Mouse (Mus musculus): ENCODE data around the gene Itga5. TPM values are rescaled to one million over a fixed set of nuclear protein-coding genes. Genes with fewer than 3 reads are reported as not detected.

Itga5 gene
- polyA plus RNA-seq, 1 experiment from 2014 or later, result 62.4 TPM

DNA sequence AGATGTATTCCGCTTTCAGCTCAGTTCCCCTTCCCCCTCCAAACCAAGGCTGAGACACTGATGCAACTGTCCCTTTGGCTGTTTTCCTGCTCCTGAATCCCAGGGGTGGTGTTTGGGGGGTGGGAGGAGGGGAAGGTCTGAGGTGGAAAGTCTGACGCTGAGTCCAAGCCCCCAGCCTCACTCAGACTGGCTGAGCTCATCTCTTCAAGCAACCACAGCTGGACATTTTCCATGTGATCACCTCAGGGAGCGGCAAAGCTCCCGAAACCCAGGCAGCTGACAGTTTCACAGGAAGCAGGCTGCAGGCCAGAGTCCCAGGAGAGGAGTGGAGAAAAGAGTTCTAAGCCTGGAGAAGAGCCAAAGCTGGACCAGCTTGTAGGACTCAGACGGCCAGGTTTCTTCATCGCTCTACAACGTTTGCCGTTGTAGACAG, 10.3 kb upstream of the Itga5 start:
- H3K36me3 ChIP-seq, result no peaks in the 10 kb centered on the region
- no peak overlapping the region for H3K9ac ChIP-seq
- H3K4me2 ChIP-seq, result no peak overlapping the region
- no peak overlapping the region for H3K4me3 ChIP-seq
- H3K27ac ChIP-seq, result peak overlapping the region; percentile 64
- peaks cover 34% of the 10 kb centered on the region for H3K4me1 ChIP-seq (replicated peaks)
- 36% methylated on average over 8 of the region's 8 CpGs for WGBS
- H3K9me3 ChIP-seq (replicated peaks), result no peaks in the 10 kb centered on the region
- H3K27me3 ChIP-seq, result no peaks in the 10 kb centered on the region
- no peak for ATAC-seq (replicated peaks; ENCODE audit: insufficient number of reproducible peaks, insufficient read depth, low FRiP score, low read depth)

DNA sequence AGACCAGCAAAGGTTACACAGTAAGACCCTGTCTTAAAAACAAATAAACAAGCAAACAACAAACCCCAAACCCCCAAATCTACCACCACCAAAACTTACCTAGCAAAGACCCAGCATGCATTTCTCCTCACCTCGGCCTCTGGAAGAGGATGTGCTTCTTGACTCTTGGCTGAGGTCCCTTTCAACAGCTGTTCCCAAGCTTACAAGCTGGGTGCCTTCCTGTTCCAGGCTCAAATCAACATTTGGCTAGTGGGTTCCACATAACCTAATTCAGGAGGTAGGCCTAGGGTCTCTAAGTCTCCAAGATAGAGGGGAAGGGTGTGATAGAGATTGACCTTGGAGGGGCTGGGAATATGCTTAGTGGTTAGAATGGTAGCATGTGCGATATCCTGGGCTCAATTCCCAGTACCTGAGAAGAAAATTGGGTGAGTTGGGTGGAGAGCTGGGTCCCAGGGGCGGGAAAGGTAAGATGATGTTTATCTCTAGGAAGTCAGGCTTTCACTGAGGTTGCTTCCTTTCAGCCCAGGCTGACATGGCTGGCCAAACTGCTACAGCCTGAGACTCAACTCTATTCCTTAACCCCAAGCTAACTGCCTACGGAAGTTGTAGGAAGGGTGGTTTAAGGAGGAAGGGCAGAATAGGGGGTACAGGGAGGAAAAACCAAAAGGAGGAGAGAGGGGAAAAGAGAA, 8.7 kb upstream of the Itga5 start:
- no peak overlapping the region for H3K4me2 ChIP-seq
- no peak overlapping the region for H3K4me3 ChIP-seq
- no peak for ATAC-seq (replicated peaks; ENCODE audit: insufficient number of reproducible peaks, insufficient read depth, low FRiP score, low read depth)
- H3K27ac ChIP-seq, result no peak overlapping the region
- peaks cover 44% of the 10 kb centered on the region for H3K4me1 ChIP-seq (replicated peaks)
- H3K27me3 ChIP-seq, result no peaks in the 10 kb centered on the region
- no peak overlapping the region for H3K9ac ChIP-seq
- WGBS, result 77% methylated on average over 4 of the region's 4 CpGs
- H3K36me3 ChIP-seq, result no peaks in the 10 kb centered on the region
- H3K9me3 ChIP-seq (replicated peaks), result no peaks in the 10 kb centered on the region

DNA sequence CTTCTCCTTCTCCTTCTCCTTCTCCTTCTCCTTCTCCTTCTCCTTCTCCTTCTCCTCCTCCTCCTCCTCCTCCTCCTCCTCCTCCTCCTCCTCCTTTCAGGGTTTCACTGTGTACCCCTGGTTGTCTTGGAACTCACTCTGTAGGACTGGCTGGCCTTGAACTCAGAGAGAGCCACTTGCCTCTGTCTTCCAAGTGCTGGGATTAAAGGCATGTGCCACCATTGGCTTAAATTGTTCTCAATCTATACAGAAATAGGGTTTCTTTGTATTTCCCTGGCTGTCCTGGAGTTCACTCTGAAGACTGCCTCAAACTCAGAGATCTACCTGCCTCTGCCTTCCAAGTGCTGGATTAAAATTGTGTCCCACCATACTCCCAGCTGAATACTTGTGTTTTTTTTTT, 5.9 kb upstream of the Itga5 start:
- Histone ChIP-seq H3K4me2 (no peak overlapping the region), H3K4me1 (replicated peaks) (peaks cover 35% of the 10 kb centered on the region), H3K36me3 (no peaks in the 10 kb centered on the region), H3K4me3 (no peak overlapping the region), H3K9me3 (replicated peaks) (no peaks in the 10 kb centered on the region), H3K27ac (no peak overlapping the region), H3K9ac (no peak overlapping the region), H3K27me3 (no peaks in the 10 kb centered on the region)
- no peak for ATAC-seq (replicated peaks; ENCODE audit: insufficient number of reproducible peaks, insufficient read depth, low FRiP score, low read depth)

DNA sequence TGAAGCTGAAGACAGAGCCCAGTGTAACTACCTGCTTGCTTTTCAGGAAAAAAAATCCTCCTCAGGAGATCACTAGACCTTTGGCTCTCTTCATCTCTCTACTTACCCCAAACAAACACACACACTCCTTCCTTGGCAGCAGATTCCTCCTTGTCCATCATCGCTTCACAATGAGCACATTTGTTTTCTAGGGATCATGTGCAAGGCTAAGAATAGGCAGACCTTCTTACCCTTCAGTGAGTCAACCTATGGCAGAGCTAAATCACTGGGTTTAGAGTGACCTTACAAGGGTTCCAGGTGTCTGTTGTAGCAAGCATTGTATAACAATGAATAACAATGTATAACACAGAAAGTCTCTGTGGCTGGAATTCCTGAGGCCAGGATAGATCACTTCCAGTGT, 5.2 kb upstream of the Itga5 start:
- no peak for ATAC-seq (replicated peaks; ENCODE audit: insufficient number of reproducible peaks, insufficient read depth, low FRiP score, low read depth)
- H3K4me3 ChIP-seq, result no peak overlapping the region
- WGBS, result 43% methylated on average over 1 of the region's 1 CpGs
- H3K9ac ChIP-seq, result no peak overlapping the region
- no peaks in the 10 kb centered on the region for H3K9me3 ChIP-seq (replicated peaks)
- peaks cover 35% of the 10 kb centered on the region for H3K4me1 ChIP-seq (replicated peaks)
- peak overlapping the region; percentile 2; the same call in 1 of the 2 replicates for H3K27ac ChIP-seq
- H3K27me3 ChIP-seq, result no peaks in the 10 kb centered on the region
- H3K36me3 ChIP-seq, result no peaks in the 10 kb centered on the region
- H3K4me2 ChIP-seq, result no peak overlapping the region

DNA sequence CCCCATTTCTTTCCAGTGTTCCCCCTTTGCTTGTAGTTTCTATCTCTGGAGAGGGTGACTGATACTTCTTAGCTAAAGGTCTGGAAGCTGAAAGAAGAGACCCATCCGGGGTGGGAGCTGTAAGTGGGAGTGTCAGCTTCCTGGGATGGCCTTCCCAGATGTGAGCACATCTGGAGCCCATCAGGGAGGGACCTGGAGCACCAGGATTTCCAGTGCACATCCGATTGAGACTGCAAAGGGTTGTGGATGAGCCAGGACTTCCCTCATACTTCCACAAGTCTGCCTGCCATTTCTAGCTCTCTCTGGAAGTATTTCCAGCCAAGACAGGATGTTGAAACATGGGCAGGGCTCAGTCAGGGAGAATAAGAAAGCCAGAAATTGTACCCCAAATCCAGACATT, 4.6 kb upstream of the Itga5 start:
- Histone ChIP-seq H3K36me3 (no peaks in the 10 kb centered on the region), H3K4me3 (no peak overlapping the region), H3K27ac (peak overlapping the region; percentile 2; the same call in 1 of the 2 replicates), H3K9ac (no peak overlapping the region), H3K9me3 (replicated peaks) (no peaks in the 10 kb centered on the region), H3K27me3 (no peaks in the 10 kb centered on the region), H3K4me1 (replicated peaks) (peaks cover 29% of the 10 kb centered on the region), H3K4me2 (no peak overlapping the region)
- no peak for ATAC-seq (replicated peaks; ENCODE audit: insufficient number of reproducible peaks, insufficient read depth, low FRiP score, low read depth)
- 18% methylated on average over 2 of the region's 2 CpGs for WGBS

DNA sequence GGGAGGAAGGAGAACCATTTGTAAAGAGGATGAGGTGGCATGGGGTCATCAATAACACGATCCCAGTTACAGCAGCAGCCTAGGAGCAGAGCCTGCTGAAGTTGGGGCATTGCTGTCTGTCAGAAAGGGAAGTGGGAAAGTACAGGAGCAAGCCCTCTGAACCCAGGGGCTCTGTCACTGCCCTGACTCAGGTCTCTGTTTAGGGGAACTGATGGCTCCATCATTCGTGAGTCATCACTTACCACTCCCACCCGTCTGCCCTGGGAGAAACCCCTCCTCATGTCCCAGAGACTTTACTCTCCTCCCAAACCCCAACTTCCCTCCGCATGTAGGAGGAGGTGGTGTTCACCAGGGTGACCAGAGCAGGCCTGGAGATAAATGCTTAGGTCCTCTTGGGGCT, 3.9 kb upstream of the Itga5 start:
- no peaks in the 10 kb centered on the region for H3K27me3 ChIP-seq
- 29% methylated on average over 4 of the region's 4 CpGs for WGBS
- peaks cover 29% of the 10 kb centered on the region for H3K4me1 ChIP-seq (replicated peaks)
- H3K27ac ChIP-seq, result no peak overlapping the region
- H3K9me3 ChIP-seq (replicated peaks), result no peaks in the 10 kb centered on the region
- ATAC-seq (replicated peaks; ENCODE audit: insufficient number of reproducible peaks, insufficient read depth, low FRiP score, low read depth), result no peak
- no peak overlapping the region for H3K4me3 ChIP-seq
- H3K4me2 ChIP-seq, result no peak overlapping the region
- H3K9ac ChIP-seq, result no peak overlapping the region
- no peaks in the 10 kb centered on the region for H3K36me3 ChIP-seq

DNA sequence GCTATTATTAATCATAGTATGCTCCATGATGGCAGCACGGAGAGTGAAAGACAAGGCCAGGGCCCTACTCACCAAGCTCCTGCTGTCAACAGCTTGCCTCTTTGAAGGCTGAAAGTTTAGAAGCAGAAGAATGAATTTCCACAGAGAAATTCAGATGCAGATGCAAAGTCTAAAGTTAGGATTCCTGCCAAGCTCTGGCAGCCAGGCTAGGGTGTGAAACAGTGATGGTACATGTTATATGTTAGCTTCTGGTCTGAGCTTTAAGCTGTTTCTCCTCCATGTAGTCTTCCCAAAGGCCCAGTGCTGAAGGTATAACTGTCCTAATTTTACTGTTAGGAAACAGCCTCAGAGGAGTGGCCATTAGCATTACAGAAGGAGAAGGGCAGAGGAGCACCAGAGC, 2.6 kb upstream of the Itga5 start:
- no peaks in the 10 kb centered on the region for H3K27me3 ChIP-seq
- ATAC-seq (replicated peaks; ENCODE audit: insufficient number of reproducible peaks, insufficient read depth, low FRiP score, low read depth), result no peak
- H3K4me1 ChIP-seq (replicated peaks), result peaks cover 39% of the 10 kb centered on the region
- H3K9ac ChIP-seq, result no peak overlapping the region
- 55% methylated on average over 1 of the region's 1 CpGs for WGBS
- no peak overlapping the region for H3K27ac ChIP-seq
- no peaks in the 10 kb centered on the region for H3K9me3 ChIP-seq (replicated peaks)
- H3K36me3 ChIP-seq, result no peaks in the 10 kb centered on the region
- H3K4me3 ChIP-seq, result no peak overlapping the region
- H3K4me2 ChIP-seq, result no peak overlapping the region

DNA sequence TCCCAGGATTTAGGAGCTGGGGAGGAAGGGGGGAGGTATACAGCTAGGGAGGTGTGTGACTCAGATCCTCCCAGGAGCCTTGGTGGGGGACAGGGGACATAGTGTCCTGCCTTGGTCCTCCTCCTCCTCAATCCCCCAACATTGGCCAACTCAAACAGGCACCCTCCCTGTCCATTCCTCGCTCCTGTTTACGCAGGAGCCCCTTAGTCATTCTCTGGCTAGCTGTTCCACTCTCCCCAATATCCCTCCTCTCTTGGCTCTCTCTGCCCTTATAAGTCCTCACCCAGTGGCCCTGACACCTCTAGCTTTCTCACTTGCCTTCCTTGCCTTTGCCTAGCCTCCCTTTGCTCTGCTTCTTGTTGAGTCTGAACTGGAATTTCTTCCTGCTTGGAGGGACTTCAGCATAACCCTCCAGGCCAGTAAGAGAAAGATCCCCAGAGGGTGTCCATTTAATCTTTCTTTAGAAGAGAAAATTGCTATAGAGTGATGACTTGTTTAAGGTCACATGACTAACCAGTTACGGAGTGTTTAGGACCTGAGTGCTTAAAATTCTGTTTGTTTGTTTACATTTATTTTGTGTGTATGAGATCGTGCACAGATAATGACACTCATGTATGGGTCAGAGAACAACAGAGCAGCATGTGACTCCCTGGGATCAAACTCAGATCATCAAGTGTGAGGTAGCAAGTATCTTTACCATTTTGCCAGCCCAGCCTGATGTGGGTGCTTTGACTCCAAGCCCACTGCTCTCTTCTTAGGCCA, 1.8 kb upstream of the Itga5 start:
- H3K27ac ChIP-seq, result no peak overlapping the region
- H3K4me1 ChIP-seq (replicated peaks), result peaks cover 44% of the 10 kb centered on the region
- H3K36me3 ChIP-seq, result no peaks in the 10 kb centered on the region
- ATAC-seq (replicated peaks; ENCODE audit: insufficient number of reproducible peaks, insufficient read depth, low FRiP score, low read depth), result no peak
- H3K27me3 ChIP-seq, result no peaks in the 10 kb centered on the region
- WGBS, result 81% methylated on average over 4 of the region's 4 CpGs
- no peak overlapping the region for H3K9ac ChIP-seq
- no peak overlapping the region for H3K4me3 ChIP-seq
- no peak overlapping the region for H3K4me2 ChIP-seq
- H3K9me3 ChIP-seq (replicated peaks), result no peaks in the 10 kb centered on the region

DNA sequence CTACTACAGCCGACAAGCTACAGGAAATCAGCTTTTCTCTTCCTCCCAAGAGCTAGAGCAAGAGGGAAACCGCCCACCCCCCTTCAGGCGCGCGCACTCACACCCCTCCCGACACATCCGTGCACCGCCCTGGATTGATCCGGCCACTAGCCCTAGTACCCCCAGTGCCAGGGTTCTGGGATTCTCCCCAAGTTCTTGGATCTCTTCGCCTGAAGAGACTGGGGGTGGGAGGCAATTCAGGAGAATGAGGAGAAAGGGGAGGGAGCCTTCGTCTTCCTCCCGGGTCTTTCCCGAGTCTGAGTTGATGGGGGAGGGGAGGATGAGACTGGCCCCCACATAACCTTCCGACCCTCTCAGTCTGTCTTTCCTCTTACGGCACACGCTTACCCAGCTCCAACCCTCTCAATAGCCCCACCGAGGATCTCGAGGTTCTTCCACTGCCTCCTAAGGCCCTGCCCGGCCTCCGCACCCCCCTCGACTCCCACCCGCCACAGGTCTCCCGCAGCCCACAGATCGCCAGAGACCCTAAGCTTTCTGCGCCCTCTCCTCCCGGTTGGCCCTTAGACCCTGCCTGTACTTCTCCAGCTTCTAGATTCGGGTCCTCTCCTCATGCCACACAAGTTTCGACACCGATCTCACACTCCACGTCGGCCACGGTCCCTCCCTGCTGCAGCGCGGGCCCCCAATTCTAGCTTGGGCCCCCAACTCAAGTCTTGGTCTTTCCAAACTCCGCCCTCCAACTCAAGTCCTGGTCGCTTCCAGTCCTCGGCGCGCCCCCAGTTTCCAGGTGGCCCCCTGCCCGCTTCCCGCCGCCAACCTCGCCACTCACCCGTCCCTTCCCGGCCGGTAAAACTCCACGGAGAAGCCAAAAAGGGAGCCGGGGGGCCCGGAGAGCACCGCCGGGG, 840 bp downstream of the Itga5 start:
- H3K36me3 ChIP-seq, result no peaks in the 10 kb centered on the region
- H3K27me3 ChIP-seq, result no peaks in the 10 kb centered on the region
- ATAC-seq (replicated peaks; ENCODE audit: insufficient number of reproducible peaks, insufficient read depth, low FRiP score, low read depth), result peak; percentile 33; the same call in 1 of the 2 replicates
- peak overlapping the region; percentile 99 for H3K9ac ChIP-seq
- H3K27ac ChIP-seq, result peak overlapping the region; percentile 95
- H3K4me1 ChIP-seq (replicated peaks), result peaks cover 55% of the 10 kb centered on the region
- H3K4me2 ChIP-seq, result peak overlapping the region; percentile 70
- H3K4me3 ChIP-seq, result peak overlapping the region; percentile 91
- no peaks in the 10 kb centered on the region for H3K9me3 ChIP-seq (replicated peaks)
- under 1% methylated on average over 51 of the region's 51 CpGs for WGBS

DNA sequence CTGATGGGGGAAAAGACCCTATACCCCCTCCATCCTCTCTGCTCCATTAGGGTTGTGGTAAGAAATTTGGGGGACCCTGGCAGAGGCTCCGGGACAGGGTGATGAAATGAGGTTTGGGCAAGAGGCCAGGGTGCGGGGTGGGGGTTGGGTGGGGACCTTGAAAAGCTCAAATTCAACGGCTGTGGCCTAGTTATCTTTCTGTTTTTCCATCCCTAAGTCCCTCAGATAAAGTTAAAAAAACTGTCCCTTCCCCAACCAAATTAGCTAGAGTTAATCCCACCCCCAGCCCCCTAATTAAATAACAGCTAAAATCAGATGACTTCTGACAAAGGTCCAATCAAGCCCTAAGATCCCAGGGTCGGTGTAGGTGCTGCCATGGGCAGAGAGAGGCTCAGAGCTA, 1.8 kb downstream of the Itga5 start:
- Histone ChIP-seq H3K27me3 (no peaks in the 10 kb centered on the region), H3K27ac (peak overlapping the region; percentile 95), H3K4me3 (peak overlapping the region; percentile 91), H3K4me2 (peak overlapping the region; percentile 70), H3K36me3 (no peaks in the 10 kb centered on the region), H3K9ac (peak overlapping the region; percentile 99), H3K9me3 (replicated peaks) (no peaks in the 10 kb centered on the region), H3K4me1 (replicated peaks) (peaks cover 60% of the 10 kb centered on the region)
- 17% methylated on average over 4 of the region's 4 CpGs for WGBS
- ATAC-seq (replicated peaks; ENCODE audit: insufficient number of reproducible peaks, insufficient read depth, low FRiP score, low read depth), result no peak

DNA sequence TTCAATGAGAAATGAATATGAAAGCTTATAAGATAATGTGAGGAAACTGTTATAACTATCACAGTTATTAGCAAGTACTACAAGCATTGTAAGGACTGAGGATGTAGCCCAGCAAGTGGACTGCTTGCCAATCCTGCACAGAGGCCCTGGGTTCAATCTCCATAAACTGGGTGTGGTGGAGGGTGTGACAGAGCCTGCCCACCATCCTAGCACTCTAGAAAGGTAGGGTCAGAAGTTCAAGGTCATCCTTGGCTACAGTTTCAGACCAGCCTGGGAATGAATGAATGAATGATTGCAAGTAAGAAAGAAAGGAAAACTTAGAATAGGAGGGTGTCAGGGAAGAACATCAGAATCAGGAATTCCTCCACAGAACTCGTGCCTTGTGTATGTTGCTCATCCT, 2.8 kb downstream of the Itga5 start:
- no peak for ATAC-seq (replicated peaks; ENCODE audit: insufficient number of reproducible peaks, insufficient read depth, low FRiP score, low read depth)
- peak overlapping the region; percentile 91 for H3K4me3 ChIP-seq
- 36% methylated on average over 1 of the region's 1 CpGs for WGBS
- peak overlapping the region; percentile 70 for H3K4me2 ChIP-seq
- H3K9ac ChIP-seq, result peak overlapping the region; percentile 99
- peaks cover 69% of the 10 kb centered on the region for H3K4me1 ChIP-seq (replicated peaks)
- no peaks in the 10 kb centered on the region for H3K36me3 ChIP-seq
- H3K27ac ChIP-seq, result peak overlapping the region; percentile 95
- H3K27me3 ChIP-seq, result no peaks in the 10 kb centered on the region
- H3K9me3 ChIP-seq (replicated peaks), result no peaks in the 10 kb centered on the region

Measured in heart, embryonic 15.5 days (tissue).